ENCODE assay signal across 8 mouse cellular contexts in the genomic region with DNA sequence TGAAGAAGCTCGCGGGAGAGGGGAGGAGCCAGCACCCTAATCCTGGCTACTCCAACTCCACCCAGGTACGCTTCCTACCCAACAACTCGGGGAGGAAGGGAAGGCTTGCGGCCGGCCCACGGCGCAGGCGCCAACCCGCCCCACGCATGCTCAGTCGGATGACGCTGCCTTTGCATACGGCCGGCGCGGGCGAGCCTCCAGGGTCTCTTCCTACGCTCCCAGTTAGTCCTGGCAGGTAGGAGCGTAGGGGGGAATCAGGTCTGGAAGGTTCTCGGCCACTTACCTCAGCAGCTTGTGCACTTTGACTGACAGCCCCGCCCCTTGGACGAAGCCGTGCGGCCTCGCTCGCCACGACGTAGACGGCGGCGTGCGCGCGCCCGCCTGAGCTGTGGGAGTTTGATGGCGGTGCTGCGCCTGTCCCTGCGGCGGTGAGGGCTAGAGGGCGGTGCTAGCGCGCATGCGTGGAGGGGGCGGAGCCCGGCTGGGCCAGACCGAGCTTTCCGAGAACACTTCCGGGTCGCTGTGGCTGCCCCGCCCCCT. TPM values are rescaled to one million over a fixed set of nuclear protein-coding genes. Genes with fewer than 3 reads are reported as not detected.
DNase-seq lines count a peak whose midpoint lies in the region; ATAC-seq and TF ChIP-seq lines count a peak whose summit lies in the region.

A gene (plus strand): TSS at position 133 of the 540 bp plus-strand sequence.
A gene (minus strand): TSS at position 463 of the 540 bp plus-strand sequence.

- peak; percentile 90 for ATAC-seq in Patski
- peak; percentile 95 for ATAC-seq in hindbrain, embryonic 13.5 days (ENCODE audit: low FRiP score)

- POLR2A ChIA-PET in Patski (lab: Charles Lee): interaction anchor here (0.6 to 1.4 kb wide), 6 partner anchors 12 to 108 kb away, joined by 3 to 6 read pairs (median 3); no protein-coding TSS in a partner anchor

- in situ Hi-C loops in Patski (cut with MboI; ENCODE audit: low pct_unique_long_range_greater_than_20kb): no loop called here

- no peaks in the 10 kb centered on the region for H3K9me3 ChIP-seq in hindbrain, embryonic 13.5 days

- CTCF ChIA-PET in Patski (lab: Charles Lee): interaction anchor here (0.6 to 1.4 kb wide), 2 partner anchors 18 to 108 kb away, joined by 3 read pairs; no protein-coding TSS in a partner anchor

- peak within 1 kb of the TSS; percentile 79 for H3K9ac ChIP-seq in hindbrain, embryonic 13.5 days

- no peaks in the 10 kb centered on the region for H3K27me3 ChIP-seq in Patski
- no peaks in the 10 kb centered on the region for H3K27me3 ChIP-seq in hindbrain, embryonic 13.5 days

- DNase-seq in Patski (ENCODE audit: low read depth, low spot score): peak; percentile 71
- DNase-seq in cerebellum, postnatal 14 days: peak; percentile 98
- DNase-seq in frontal cortex, postnatal 14 days (ENCODE audit: low spot score in 2 of 2): peak; percentile 94 to 95
- peak; percentile 89 to 97 for DNase-seq in layer of hippocampus, postnatal 25 days (ENCODE audit: extremely low spot score in 1 of 2, low spot score in 1 of 2)
- peak; percentile 96 for DNase-seq in lung, postnatal 25 days (ENCODE audit: low spot score)
- DNase-seq in retina, embryonic 14.5 days (ENCODE audit: low spot score): peak; percentile 99
- DNase-seq in thymus, postnatal 4 days: peak; percentile 99

- H3K4me3 ChIP-seq in hindbrain, embryonic 13.5 days: peak within 1 kb of the TSS; percentile 61

- WGBS in hindbrain, embryonic 13.5 days: under 1% methylated on average over 51 of the region's 51 CpGs

- H3K4me1 ChIP-seq in hindbrain, embryonic 13.5 days (replicated peaks): peaks cover 23% of the 10 kb centered on the region

- peak within 1 kb of the TSS; percentile 96 for H3K27ac ChIP-seq in hindbrain, embryonic 13.5 days

- H3K36me3 ChIP-seq in hindbrain, embryonic 13.5 days: peaks cover 3% of the 10 kb centered on the region; the same call in 1 of the 2 replicates

- H3K4me2 ChIP-seq in hindbrain, embryonic 13.5 days: peak within 1 kb of the TSS; percentile 85

- TF ChIP-seq CTCF in Patski (IDR thresholded peaks at IDR 0.05): no peak

RNA-seq across cellular contexts. Expression of the first gene that starts in this region (rescaled TPM):
- polyA plus RNA-seq in Patski (2021): 34.4 TPM
- polyA plus RNA-seq in hindbrain, embryonic 13.5 days (2015; fragmentation: Nextera tagmentation; extraction: Ambion mirVana): 47.1 and 47.5 TPM in 2 replicates
- 10 to 100 TPM; 16.7 to 18.1 TPM for total RNA-seq in layer of hippocampus, postnatal 25 days (2021)

RNA-seq across cellular contexts. Expression of the second gene that starts in this region (rescaled TPM):
- polyA plus RNA-seq in Patski (2021): 67.8 TPM
- 127 and 134 TPM in 2 replicates for polyA plus RNA-seq in hindbrain, embryonic 13.5 days (2015; fragmentation: Nextera tagmentation; extraction: Ambion mirVana)
- total RNA-seq in layer of hippocampus, postnatal 25 days (2021): 10 to 100 TPM; 59.3 to 77.3 TPM

Comparison
In these comparisons a context has a peak if more than half of its experiments do, and no peak if none do; other contexts are left out.
1. Peak in every context shown above with its lines: DNase-seq, ATAC-seq, H3K4me3 ChIP-seq and H3K27ac ChIP-seq.